Mouse (Mus musculus): ENCODE measurements around the gene Ube2k. TPM values are rescaled to one million over a fixed set of nuclear protein-coding genes. Genes with fewer than 3 reads are reported as not detected.
A peak's percentile ranks its signal among the peaks of the same experiment; 100 is the strongest.

The Ube2k gene
- 194 and 196 TPM in 2 replicates for polyA plus RNA-seq (2015; fragmentation: Nextera tagmentation; extraction: Ambion mirVana)

- H3K27ac ChIP-seq = peak within 1 kb of the TSS; percentile 99
- peak within 1 kb of the TSS; percentile 60 for H3K4me2 ChIP-seq
- H3K9me3 ChIP-seq (replicated peaks) = no peaks in the 10 kb centered on the region
- under 1% methylated on average over 65 of the region's 66 CpGs for WGBS
- ATAC-seq = peak; percentile 96
- peak within 1 kb of the TSS; percentile 93 for H3K4me3 ChIP-seq
- no peaks in the 10 kb centered on the region for H3K27me3 ChIP-seq
- peak within 1 kb of the TSS; percentile 95 for H3K9ac ChIP-seq
- no peaks in the 10 kb centered on the region for H3K36me3 ChIP-seq (ENCODE audit: poor library complexity, severe bottlenecking)
- H3K4me1 ChIP-seq = peaks cover 14% of the 10 kb centered on the region
Measured at GRCm38 (mm10) chr5:65536751-65537419, at the start of gene Ube2k, which contains the start of gene Smim14. Ube2k (plus strand) TSS chr5:65537233. Smim14 (minus strand) TSS chr5:65537184.

GRCm38 (mm10) chr5:65487381-65487780 is 49.7 kb upstream of the Ube2k start:
- 85% methylated on average over 10 of the region's 10 CpGs for WGBS
- H3K4me2 ChIP-seq = no peak overlapping the region
- H3K9ac ChIP-seq = no peak overlapping the region
- H3K27me3 ChIP-seq = no peaks in the 10 kb centered on the region
- H3K9me3 ChIP-seq (replicated peaks) = no peaks in the 10 kb centered on the region
- H3K4me3 ChIP-seq = no peak overlapping the region
- 0 out of 2 replicates have a peak, but pooled peaks cover 3% of the 10 kb centered on the region for H3K36me3 ChIP-seq (ENCODE audit: poor library complexity, severe bottlenecking)
- no peak overlapping the region for H3K27ac ChIP-seq
- peaks cover 16% of the 10 kb centered on the region for H3K4me1 ChIP-seq
- ATAC-seq = no peak

- Histone ChIP-seq H3K4me1 (peaks cover 22% of the 10 kb centered on the region), H3K9ac (no peak overlapping the region), H3K27ac (no peak overlapping the region), H3K4me2 (no peak overlapping the region), H3K4me3 (no peak overlapping the region), H3K9me3 (replicated peaks) (no peaks in the 10 kb centered on the region), H3K27me3 (no peaks in the 10 kb centered on the region), H3K36me3 (ENCODE audit: poor library complexity, severe bottlenecking) (0 out of 2 replicates have a peak, but pooled peaks cover 3% of the 10 kb centered on the region)
- WGBS = 85% methylated on average over 7 of the region's 7 CpGs
- ATAC-seq = no peak
Measured at GRCm38 (mm10) chr5:65488725-65489124, 48.3 kb upstream of the Ube2k start.

- Histone ChIP-seq H3K9me3 (replicated peaks) (no peaks in the 10 kb centered on the region), H3K36me3 (ENCODE audit: poor library complexity, severe bottlenecking) (no peaks in the 10 kb centered on the region), H3K27me3 (no peaks in the 10 kb centered on the region), H3K9ac (no peak overlapping the region), H3K4me2 (no peak overlapping the region), H3K4me3 (no peak overlapping the region), H3K27ac (no peak overlapping the region), H3K4me1 (peaks cover 22% of the 10 kb centered on the region)
- 77% methylated on average over 4 of the region's 4 CpGs for WGBS
- ATAC-seq = no peak
Measured at GRCm38 (mm10) chr5:65489830-65490229, 47.2 kb upstream of the Ube2k start.

- Histone ChIP-seq H3K36me3 (ENCODE audit: poor library complexity, severe bottlenecking) (no peaks in the 10 kb centered on the region), H3K4me1 (peaks cover 22% of the 10 kb centered on the region), H3K4me3 (peak overlapping the region; percentile 85), H3K9me3 (replicated peaks) (no peaks in the 10 kb centered on the region), H3K9ac (peak overlapping the region; percentile 89), H3K27me3 (no peaks in the 10 kb centered on the region), H3K4me2 (peak overlapping the region; percentile 67), H3K27ac (peak overlapping the region; percentile 93)
- under 1% methylated on average over 51 of the region's 57 CpGs for WGBS
- peak; percentile 88 for ATAC-seq
Measured at GRCm38 (mm10) chr5:65491767-65492715, 45.0 kb upstream of the Ube2k start.

- Histone ChIP-seq H3K9me3 (replicated peaks) (no peaks in the 10 kb centered on the region), H3K36me3 (ENCODE audit: poor library complexity, severe bottlenecking) (no peaks in the 10 kb centered on the region), H3K27me3 (no peaks in the 10 kb centered on the region), H3K4me1 (peaks cover 22% of the 10 kb centered on the region), H3K27ac (peak within 1 kb of the TSS; percentile 93), H3K4me3 (peak within 1 kb of the TSS; percentile 85), H3K4me2 (peak within 1 kb of the TSS; percentile 67), H3K9ac (peak within 1 kb of the TSS; percentile 89)
- under 1% methylated on average over 62 of the region's 69 CpGs for WGBS
- peak; percentile 97 for ATAC-seq
Measured at GRCm38 (mm10) chr5:65492716-65493531, 44.1 kb upstream of the Ube2k start, which contains the start of gene Gm43552. Gm43552 (minus strand) TSS chr5:65492833.

- Histone ChIP-seq H3K4me2 (no peak overlapping the region), H3K36me3 (ENCODE audit: poor library complexity, severe bottlenecking) (no peaks in the 10 kb centered on the region), H3K9me3 (replicated peaks) (no peaks in the 10 kb centered on the region), H3K4me3 (no peak overlapping the region), H3K9ac (no peak overlapping the region), H3K27ac (no peak overlapping the region), H3K27me3 (no peaks in the 10 kb centered on the region), H3K4me1 (no peaks in the 10 kb centered on the region)
- ATAC-seq = no peak
- 83% methylated on average over 7 of the region's 7 CpGs for WGBS
Measured at GRCm38 (mm10) chr5:65500231-65500630, 36.8 kb upstream of the Ube2k start.

- WGBS = 95% methylated on average over 9 of the region's 9 CpGs
Measured at GRCm38 (mm10) chr5:65501407-65501806, 35.6 kb upstream of the Ube2k start.

GRCm38 (mm10) chr5:65505786-65506185 is 31.2 kb upstream of the Ube2k start:
- Histone ChIP-seq H3K4me3 (no peak overlapping the region), H3K27ac (no peak overlapping the region), H3K27me3 (no peaks in the 10 kb centered on the region), H3K4me2 (no peak overlapping the region; the same call in 1 of the 2 replicates), H3K36me3 (ENCODE audit: poor library complexity, severe bottlenecking) (no peaks in the 10 kb centered on the region), H3K9ac (no peak overlapping the region), H3K4me1 (no peaks in the 10 kb centered on the region), H3K9me3 (replicated peaks) (no peaks in the 10 kb centered on the region)
- no peak for ATAC-seq
- WGBS = 10% methylated on average over 8 of the region's 8 CpGs

More at GRCm38 (mm10) chr5:65501407-65501806, 35.6 kb upstream of the Ube2k start:
- Histone ChIP-seq H3K4me3 (no peak overlapping the region), H3K27me3 (no peaks in the 10 kb centered on the region), H3K9me3 (replicated peaks) (no peaks in the 10 kb centered on the region), H3K36me3 (ENCODE audit: poor library complexity, severe bottlenecking) (no peaks in the 10 kb centered on the region), H3K27ac (no peak overlapping the region), H3K4me2 (no peak overlapping the region), H3K4me1 (no peaks in the 10 kb centered on the region), H3K9ac (no peak overlapping the region)
- no peak for ATAC-seq

GRCm38 (mm10) chr5:65508395-65508794 is 28.6 kb upstream of the Ube2k start:
- Histone ChIP-seq H3K4me1 (no peaks in the 10 kb centered on the region), H3K9ac (no peak overlapping the region), H3K27me3 (no peaks in the 10 kb centered on the region), H3K36me3 (ENCODE audit: poor library complexity, severe bottlenecking) (no peaks in the 10 kb centered on the region), H3K4me3 (no peak overlapping the region), H3K4me2 (no peak overlapping the region), H3K9me3 (replicated peaks) (no peaks in the 10 kb centered on the region), H3K27ac (no peak overlapping the region)
- ATAC-seq = no peak
- WGBS = 88% methylated on average over 8 of the region's 8 CpGs

GRCm38 (mm10) chr5:65513506-65513905 is 23.5 kb upstream of the Ube2k start:
- H3K36me3 ChIP-seq (ENCODE audit: poor library complexity, severe bottlenecking) = no peaks in the 10 kb centered on the region
- H3K9me3 ChIP-seq (replicated peaks) = no peaks in the 10 kb centered on the region
- H3K27ac ChIP-seq = no peak overlapping the region
- ATAC-seq = no peak
- no peak overlapping the region for H3K4me2 ChIP-seq
- H3K4me3 ChIP-seq = no peak overlapping the region
- no peaks in the 10 kb centered on the region for H3K27me3 ChIP-seq
- H3K4me1 ChIP-seq = no peaks in the 10 kb centered on the region
- 90% methylated on average over 3 of the region's 3 CpGs for WGBS
- no peak overlapping the region for H3K9ac ChIP-seq
